Mouse (Mus musculus): Measurements from ENCODE around the gene March1. TPM values are rescaled to one million over a fixed set of nuclear protein-coding genes. Genes with fewer than 3 reads are reported as not detected.

Gene March1
- polyA plus RNA-seq, 1 experiment from 2014 or later = 56.4 TPM

GRCm38 (mm10) chr8:66098148-66098547 is 480.4 kb downstream of the March1 start:
- H3K36me3 ChIP-seq (ENCODE audit: control insufficient read depth, insufficient read depth, low read length) = no peaks in the 10 kb centered on the region
- no peaks in the 10 kb centered on the region for H3K27me3 ChIP-seq (ENCODE audit: control insufficient read depth, insufficient read depth, low read depth, low read length)
- H3K4me1 ChIP-seq (ENCODE audit: control insufficient read depth, insufficient read depth, low read length) = no peaks in the 10 kb centered on the region
- no peak for ATAC-seq
- no peak overlapping the region for H3K27ac ChIP-seq (ENCODE audit: low read length)
- H3K9me3 ChIP-seq (replicated peaks; ENCODE audit: control insufficient read depth, low read length, poor library complexity, severe bottlenecking) = no peaks in the 10 kb centered on the region
- WGBS = 90% methylated on average over 1 of the region's 1 CpGs
- H3K9ac ChIP-seq (ENCODE audit: low read depth, low read length) = no peak overlapping the region
- H3K4me2 ChIP-seq (ENCODE audit: low read length) = no peak overlapping the region
- no peak overlapping the region for H3K4me3 ChIP-seq (ENCODE audit: low read depth, low read length)

DNA sequence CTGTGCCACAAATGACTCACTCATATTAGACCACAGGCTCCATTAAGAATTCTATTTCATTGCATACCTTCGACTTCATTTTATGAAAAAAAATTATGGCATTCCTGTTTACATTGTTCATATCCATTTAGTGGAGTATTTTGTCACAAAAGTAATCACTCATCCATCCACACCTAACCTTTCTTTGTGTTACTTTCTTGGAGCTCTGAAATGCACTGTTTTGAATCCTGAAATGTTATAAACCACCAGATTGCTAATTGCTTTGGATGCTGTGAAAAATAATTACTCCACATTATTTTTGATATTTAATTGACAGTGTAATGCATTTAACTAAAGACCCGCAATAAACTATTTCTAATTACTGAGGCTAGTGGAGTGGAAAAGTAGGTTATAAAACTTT is 501.6 kb downstream of the March1 start:
- no peak overlapping the region for H3K4me3 ChIP-seq (ENCODE audit: low read depth, low read length)
- H3K9me3 ChIP-seq (replicated peaks; ENCODE audit: control insufficient read depth, low read length, poor library complexity, severe bottlenecking) = no peaks in the 10 kb centered on the region
- no peak overlapping the region for H3K9ac ChIP-seq (ENCODE audit: low read depth, low read length)
- H3K4me1 ChIP-seq (ENCODE audit: control insufficient read depth, insufficient read depth, low read length) = no peaks in the 10 kb centered on the region
- WGBS = 82% methylated on average over 2 of the region's 2 CpGs
- H3K27me3 ChIP-seq (ENCODE audit: control insufficient read depth, insufficient read depth, low read depth, low read length) = no peaks in the 10 kb centered on the region
- no peak overlapping the region for H3K4me2 ChIP-seq (ENCODE audit: low read length)
- no peak for ATAC-seq
- H3K27ac ChIP-seq (ENCODE audit: low read length) = no peak overlapping the region
- H3K36me3 ChIP-seq (ENCODE audit: control insufficient read depth, insufficient read depth, low read length) = no peaks in the 10 kb centered on the region

DNA sequence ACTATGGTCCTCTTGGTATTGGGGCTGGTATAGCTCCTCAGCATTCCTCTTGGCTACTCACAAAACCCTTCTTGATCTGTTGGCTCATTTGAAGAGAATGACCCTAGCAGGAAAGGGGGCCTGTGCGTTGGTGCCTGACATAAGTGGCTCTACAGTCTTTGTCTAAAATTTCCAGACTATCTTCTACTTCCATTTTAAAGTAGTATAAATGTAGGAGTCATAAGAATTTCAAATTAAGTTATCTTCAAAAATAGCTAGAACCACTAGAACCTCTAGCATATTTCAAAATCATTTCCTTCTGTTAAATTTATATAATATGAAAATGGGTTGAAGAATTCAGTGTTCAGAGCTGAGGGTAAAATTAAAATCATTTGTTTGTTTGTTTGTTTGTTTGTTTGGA is 541.9 kb downstream of the March1 start:
- Histone ChIP-seq H3K4me1 (ENCODE audit: control insufficient read depth, insufficient read depth, low read length) (no peaks in the 10 kb centered on the region), H3K9ac (ENCODE audit: low read depth, low read length) (no peak overlapping the region), H3K4me2 (ENCODE audit: low read length) (no peak overlapping the region), H3K36me3 (ENCODE audit: control insufficient read depth, insufficient read depth, low read length) (no peaks in the 10 kb centered on the region), H3K27me3 (ENCODE audit: control insufficient read depth, insufficient read depth, low read depth, low read length) (no peaks in the 10 kb centered on the region), H3K4me3 (ENCODE audit: low read depth, low read length) (no peak overlapping the region), H3K27ac (ENCODE audit: low read length) (no peak overlapping the region), H3K9me3 (replicated peaks; ENCODE audit: control insufficient read depth, low read length, poor library complexity, severe bottlenecking) (no peaks in the 10 kb centered on the region)
- ATAC-seq = no peak
- WGBS = 92% methylated on average over 1 of the region's 1 CpGs

- 71% methylated on average over 1 of the region's 1 CpGs for WGBS
- ATAC-seq = no peak
- H3K4me2 ChIP-seq (ENCODE audit: low read length) = no peak overlapping the region
- no peaks in the 10 kb centered on the region for H3K27me3 ChIP-seq (ENCODE audit: control insufficient read depth, insufficient read depth, low read depth, low read length)
- peaks cover 2% of the 10 kb centered on the region for H3K4me1 ChIP-seq (ENCODE audit: control insufficient read depth, insufficient read depth, low read length)
- H3K27ac ChIP-seq (ENCODE audit: low read length) = no peak overlapping the region
- no peaks in the 10 kb centered on the region for H3K36me3 ChIP-seq (ENCODE audit: control insufficient read depth, insufficient read depth, low read length)
- H3K9me3 ChIP-seq (replicated peaks; ENCODE audit: control insufficient read depth, low read length, poor library complexity, severe bottlenecking) = no peaks in the 10 kb centered on the region
- no peak overlapping the region for H3K9ac ChIP-seq (ENCODE audit: low read depth, low read length)
- H3K4me3 ChIP-seq (ENCODE audit: low read depth, low read length) = no peak overlapping the region
Observed at GRCm38 (mm10) chr8:66166835-66167234, 549.1 kb downstream of the March1 start.

DNA sequence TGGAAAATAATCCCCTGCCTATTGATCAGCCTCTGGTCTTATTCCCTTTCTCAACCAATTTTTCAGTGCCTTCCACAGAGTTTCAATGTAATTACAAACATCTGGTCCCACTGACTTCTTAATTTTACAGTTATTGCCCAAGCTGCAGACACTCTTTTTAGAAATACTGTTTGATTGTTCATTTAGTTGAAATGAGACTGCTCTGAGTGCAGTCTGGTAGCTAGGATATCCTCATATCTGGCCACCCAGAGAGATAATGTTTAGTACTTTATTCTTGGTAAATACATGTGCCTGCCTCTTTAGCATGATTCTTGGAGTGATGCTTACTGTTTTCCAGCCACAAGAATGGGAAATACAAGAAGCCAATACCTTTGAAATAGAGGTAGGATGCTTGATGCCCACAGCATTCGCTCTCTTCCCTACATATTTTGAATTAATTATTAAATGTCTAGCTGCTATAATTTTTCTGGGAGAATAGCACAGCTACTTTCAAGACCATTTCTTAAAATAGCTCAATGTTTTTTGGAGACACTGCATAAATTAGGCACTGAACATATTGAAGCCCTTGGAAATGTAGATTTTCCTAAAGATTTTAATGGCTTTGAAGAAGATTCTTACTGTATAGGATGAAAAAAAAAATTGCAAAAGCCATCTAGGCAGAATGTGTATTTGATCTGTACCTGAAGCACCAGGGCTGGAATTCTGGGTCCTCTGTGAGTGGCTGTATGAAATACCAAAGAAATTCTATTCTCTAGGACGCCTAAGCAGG is 549.9 kb downstream of the March1 start:
- no peak for ATAC-seq
- H3K36me3 ChIP-seq (ENCODE audit: control insufficient read depth, insufficient read depth, low read length) = no peaks in the 10 kb centered on the region
- no peak overlapping the region for H3K4me3 ChIP-seq (ENCODE audit: low read depth, low read length)
- no peaks in the 10 kb centered on the region for H3K27me3 ChIP-seq (ENCODE audit: control insufficient read depth, insufficient read depth, low read depth, low read length)
- H3K27ac ChIP-seq (ENCODE audit: low read length) = no peak overlapping the region
- no peak overlapping the region for H3K4me2 ChIP-seq (ENCODE audit: low read length)
- no peaks in the 10 kb centered on the region for H3K9me3 ChIP-seq (replicated peaks; ENCODE audit: control insufficient read depth, low read length, poor library complexity, severe bottlenecking)
- 67% methylated on average over 2 of the region's 2 CpGs for WGBS
- no peak overlapping the region for H3K9ac ChIP-seq (ENCODE audit: low read depth, low read length)
- peaks cover 2% of the 10 kb centered on the region for H3K4me1 ChIP-seq (ENCODE audit: control insufficient read depth, insufficient read depth, low read length)

GRCm38 (mm10) chr8:66179336-66179735 is 561.6 kb downstream of the March1 start:
- ATAC-seq = no peak
- H3K36me3 ChIP-seq (ENCODE audit: control insufficient read depth, insufficient read depth, low read length) = no peaks in the 10 kb centered on the region

GRCm38 (mm10) chr8:66181265-66181664 is 563.6 kb downstream of the March1 start:
- peaks cover 9% of the 10 kb centered on the region for H3K4me1 ChIP-seq (ENCODE audit: control insufficient read depth, insufficient read depth, low read length)
- H3K4me3 ChIP-seq (ENCODE audit: low read depth, low read length) = no peak overlapping the region
- H3K27ac ChIP-seq (ENCODE audit: low read length) = no peak overlapping the region
- no peaks in the 10 kb centered on the region for H3K36me3 ChIP-seq (ENCODE audit: control insufficient read depth, insufficient read depth, low read length)
- no peak overlapping the region for H3K4me2 ChIP-seq (ENCODE audit: low read length)
- no peak overlapping the region for H3K9ac ChIP-seq (ENCODE audit: low read depth, low read length)
- ATAC-seq = no peak
- no peaks in the 10 kb centered on the region for H3K9me3 ChIP-seq (replicated peaks; ENCODE audit: control insufficient read depth, low read length, poor library complexity, severe bottlenecking)
- H3K27me3 ChIP-seq (ENCODE audit: control insufficient read depth, insufficient read depth, low read depth, low read length) = no peaks in the 10 kb centered on the region
- 78% methylated on average over 4 of the region's 4 CpGs for WGBS

More at GRCm38 (mm10) chr8:66179336-66179735, 561.6 kb downstream of the March1 start:
- no peaks in the 10 kb centered on the region for H3K9me3 ChIP-seq (replicated peaks; ENCODE audit: control insufficient read depth, low read length, poor library complexity, severe bottlenecking)
- WGBS = 93% methylated on average over 1 of the region's 1 CpGs
- peaks cover 9% of the 10 kb centered on the region for H3K4me1 ChIP-seq (ENCODE audit: control insufficient read depth, insufficient read depth, low read length)
- no peak overlapping the region for H3K4me3 ChIP-seq (ENCODE audit: low read depth, low read length)
- H3K4me2 ChIP-seq (ENCODE audit: low read length) = no peak overlapping the region
- H3K27me3 ChIP-seq (ENCODE audit: control insufficient read depth, insufficient read depth, low read depth, low read length) = no peaks in the 10 kb centered on the region
- H3K27ac ChIP-seq (ENCODE audit: low read length) = no peak overlapping the region
- no peak overlapping the region for H3K9ac ChIP-seq (ENCODE audit: low read depth, low read length)

DNA sequence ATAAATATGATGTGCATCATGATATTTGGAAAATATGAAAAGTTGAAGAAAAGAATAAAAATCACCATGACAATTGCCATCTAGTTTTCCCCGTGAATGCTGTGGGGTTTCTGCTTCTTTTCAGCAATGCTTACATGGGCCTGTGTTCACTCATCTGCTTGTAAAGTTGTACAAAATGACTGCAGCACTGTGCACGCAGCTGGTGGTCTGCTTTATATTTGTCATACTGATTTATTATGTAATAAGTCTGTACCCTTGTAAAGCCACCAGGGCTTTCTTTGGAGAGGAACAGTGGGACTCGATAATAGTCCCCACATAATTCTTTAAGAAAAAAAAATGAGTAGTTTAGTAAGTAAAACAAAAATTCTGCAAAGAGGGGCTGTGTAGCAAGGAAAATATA is 564.6 kb downstream of the March1 start:
- ATAC-seq = no peak
- H3K4me1 ChIP-seq (ENCODE audit: control insufficient read depth, insufficient read depth, low read length) = peaks cover 9% of the 10 kb centered on the region
- H3K4me3 ChIP-seq (ENCODE audit: low read depth, low read length) = no peak overlapping the region
- no peaks in the 10 kb centered on the region for H3K27me3 ChIP-seq (ENCODE audit: control insufficient read depth, insufficient read depth, low read depth, low read length)
- H3K4me2 ChIP-seq (ENCODE audit: low read length) = no peak overlapping the region
- no peaks in the 10 kb centered on the region for H3K9me3 ChIP-seq (replicated peaks; ENCODE audit: control insufficient read depth, low read length, poor library complexity, severe bottlenecking)
- H3K9ac ChIP-seq (ENCODE audit: low read depth, low read length) = no peak overlapping the region
- H3K36me3 ChIP-seq (ENCODE audit: control insufficient read depth, insufficient read depth, low read length) = no peaks in the 10 kb centered on the region
- H3K27ac ChIP-seq (ENCODE audit: low read length) = no peak overlapping the region
- WGBS = 72% methylated on average over 3 of the region's 3 CpGs

GRCm38 (mm10) chr8:66183454-66183853 is 565.8 kb downstream of the March1 start:
- no peaks in the 10 kb centered on the region for H3K27me3 ChIP-seq (ENCODE audit: control insufficient read depth, insufficient read depth, low read depth, low read length)
- 31% methylated on average over 2 of the region's 2 CpGs for WGBS
- H3K36me3 ChIP-seq (ENCODE audit: control insufficient read depth, insufficient read depth, low read length) = no peaks in the 10 kb centered on the region
- no peak overlapping the region for H3K4me3 ChIP-seq (ENCODE audit: low read depth, low read length)
- peak; percentile 59; the same call in 1 of the 2 replicates for ATAC-seq
- no peak overlapping the region for H3K9ac ChIP-seq (ENCODE audit: low read depth, low read length)
- no peak overlapping the region for H3K27ac ChIP-seq (ENCODE audit: low read length)
- H3K9me3 ChIP-seq (replicated peaks; ENCODE audit: control insufficient read depth, low read length, poor library complexity, severe bottlenecking) = no peaks in the 10 kb centered on the region
- peaks cover 9% of the 10 kb centered on the region for H3K4me1 ChIP-seq (ENCODE audit: control insufficient read depth, insufficient read depth, low read length)
- no peak overlapping the region for H3K4me2 ChIP-seq (ENCODE audit: low read length)
